Mouse (Mus musculus): ENCODE measurements around the gene Vmn1r104.
"Not testable (repeated sequence)": the region's sequence is repeated elsewhere in the genome, so short reads cannot be mapped to it uniquely, and the experiment has no call there.

The Vmn1r104 gene

DNA sequence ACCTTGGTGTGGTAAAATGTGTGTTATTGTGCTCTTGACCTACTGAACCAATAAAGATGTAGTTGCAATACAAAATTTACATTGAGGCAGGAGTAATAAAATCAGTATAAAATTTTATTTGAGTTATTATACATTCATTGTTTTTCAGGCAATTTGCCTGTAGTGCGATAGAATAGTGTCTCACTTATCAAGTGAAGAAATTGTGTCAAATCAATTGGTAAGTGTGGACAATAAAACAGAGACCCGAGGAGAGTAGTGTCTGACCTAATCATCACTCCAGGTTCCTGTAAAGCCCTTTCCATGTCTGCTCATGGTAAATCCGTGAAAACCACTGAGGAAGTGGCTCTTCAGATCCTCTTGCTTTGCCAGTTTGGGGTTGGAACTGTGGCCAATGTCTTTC lies at the start of gene Vmn1r104:
Gene Vmn1r104, plus strand, starts transcription at position 301 of the 400 bp plus-strand sequence.
- not testable (repeated sequence) for DNase-seq (ENCODE audit: low spot score in 2 of 2)

DNA sequence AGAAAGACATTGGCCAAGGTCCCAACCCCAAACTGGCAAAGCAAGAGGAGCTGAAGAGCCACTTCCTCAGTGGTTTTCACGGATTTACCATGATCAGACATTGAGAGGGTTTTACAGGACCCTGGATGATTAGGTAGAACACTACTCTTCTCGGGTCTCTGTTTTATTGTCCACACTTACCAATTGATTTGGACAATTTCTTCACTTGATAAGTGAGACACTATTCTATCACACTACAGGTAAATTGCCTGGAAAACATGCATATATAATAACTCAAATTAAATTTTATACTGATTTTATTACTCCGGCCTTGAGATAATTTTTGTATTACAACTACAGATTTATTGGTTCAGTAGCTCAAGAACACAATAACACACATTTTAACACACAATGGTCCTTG lies 23.2 kb upstream of the Vmn1r104 start, which contains the start of gene Vmn1r103:
Gene Vmn1r103, minus strand, starts transcription at position 101 of the 400 bp plus-strand sequence.
- DNase-seq (ENCODE audit: low spot score in 2 of 2): not testable (repeated sequence)

DNA sequence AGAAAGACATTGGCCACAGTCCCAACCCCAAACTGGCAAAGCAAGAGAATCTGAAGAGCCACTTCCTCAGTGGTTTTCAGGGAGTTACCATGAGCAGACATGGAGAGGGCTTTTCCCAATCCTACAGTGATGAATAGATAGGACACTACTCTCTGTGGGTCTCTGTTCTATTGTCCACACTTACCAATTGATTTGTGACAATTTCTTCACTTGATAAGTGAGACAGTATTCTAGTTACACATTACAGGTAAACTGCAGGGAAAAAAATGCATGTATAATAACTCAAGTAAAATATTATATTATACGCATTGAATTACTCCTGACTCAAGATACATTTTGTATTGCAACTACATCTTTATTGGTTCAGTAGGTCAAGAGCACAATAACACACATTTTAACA lies 12.0 kb downstream of the Vmn1r104 start, which contains the start of gene Gm5726:
Gene Gm5726, minus strand, starts transcription at position 101 of the 400 bp plus-strand sequence.
- not testable (repeated sequence) for DNase-seq (ENCODE audit: low spot score in 2 of 2)

DNA sequence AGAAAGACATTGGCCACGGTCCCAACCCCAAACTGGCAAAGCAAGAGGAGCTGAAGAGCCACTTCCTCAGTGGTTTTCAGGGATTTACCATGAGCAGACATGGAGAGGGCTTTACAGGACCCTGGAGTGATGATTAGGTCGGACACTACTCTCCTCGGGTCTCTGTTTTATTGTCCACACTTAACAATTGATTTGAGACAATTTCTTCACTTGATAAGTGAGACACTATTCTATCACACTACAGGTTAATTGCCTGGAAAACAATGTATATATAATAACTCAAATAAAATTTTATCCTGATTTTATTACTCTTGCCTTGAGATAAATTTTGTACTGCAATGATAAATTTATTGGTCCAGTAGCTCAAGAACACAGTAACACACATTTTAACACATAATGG lies 42.5 kb downstream of the Vmn1r104 start, which contains the start of gene Gm4141:
Gene Gm4141, minus strand, starts transcription at position 101 of the 400 bp plus-strand sequence.
- not testable (repeated sequence) for DNase-seq (ENCODE audit: low spot score in 2 of 2)

Measured in cerebellum, postnatal 4 days (tissue).